Mouse (Mus musculus) CH12.LX (cell line): ENCODE results near the gene Rock2.

Source experiments
- EP300 ChIP-seq: IDR thresholded peaks from 2 replicates; pipeline ENCODE4 v1.6.1; 2011; ENCODE audit warnings: low read length, improper control_type of control experiment
- POLR2A ChIP-seq: IDR thresholded peaks from 2 replicates; pipeline ENCODE4 v1.6.1; 2011; ENCODE audit warnings: low read depth, mild to moderate bottlenecking, improper control_type of control experiment, low read length

- TF ChIP-seq POLR2A, result no peak
- TF ChIP-seq EP300, result no peak
Measured at GRCm38 (mm10) chr12:16893039-16893438, 1.7 kb upstream of the Rock2 start.
